17 mouse cellular contexts compared by ENCODE assay signal in genomic region chr11:77499354-77499753, GRCm38 (mm10). TPM values are rescaled to one million over a fixed set of nuclear protein-coding genes. Genes with fewer than 3 reads are reported as not detected.
DNase-seq lines count a peak whose midpoint lies in the region; ATAC-seq and TF ChIP-seq lines count a peak whose summit lies in the region.
"Had no signal": no experiment of that assay in that cellular context is flagged by ENCODE, and none has a peak within 500 bp of the region (broad histone marks: within the 10 kb centered on the region; RNA-seq: fewer than 3 reads in every experiment).

No protein-coding gene starts in this region.

- peaks cover 53% of the 10 kb centered on the region for H3K36me3 ChIP-seq in intestine, postnatal 0 days (ENCODE audit: control insufficient read depth, insufficient read depth)
- H3K36me3 ChIP-seq in intestine, embryonic 16.5 days (ENCODE audit: control insufficient read depth, insufficient read depth, low read length) = peaks cover 19% of the 10 kb centered on the region
- no peaks in the 10 kb centered on the region for H3K36me3 ChIP-seq in kidney, adult 2 months (ENCODE audit: control insufficient read depth, insufficient read depth, low read length)

- TF ChIP-seq CTCF in intestine, postnatal 0 days (IDR thresholded peaks at IDR 0.05; ENCODE audit: low read depth) = no peak
- no peak for TF ChIP-seq CTCF in kidney, adult 2 months (conservative IDR thresholded peaks at IDR 0.05; ENCODE audit: insufficient read depth, insufficient read length, low read depth, low read length)

- H3K4me1 ChIP-seq in intestine, postnatal 0 days (replicated peaks; ENCODE audit: control insufficient read depth, insufficient read depth, low read length) = peaks cover 18% of the 10 kb centered on the region
- H3K4me1 ChIP-seq in intestine, embryonic 16.5 days (ENCODE audit: control insufficient read depth, insufficient read depth, low read length) = peaks cover 56% of the 10 kb centered on the region
- peaks cover 21% of the 10 kb centered on the region for H3K4me1 ChIP-seq in kidney, adult 2 months (ENCODE audit: control insufficient read depth, insufficient read depth, low read length)

- WGBS in intestine, postnatal 0 days = 88% methylated on average over 7 of the region's 7 CpGs
- WGBS in intestine, embryonic 16.5 days = 95% methylated on average over 7 of the region's 7 CpGs
- WGBS in kidney, adult 2 months = 89% methylated on average over 7 of the region's 7 CpGs

- no peak overlapping the region for H3K9ac ChIP-seq in intestine, postnatal 0 days (ENCODE audit: low read depth, low read length)
- no peak overlapping the region for H3K9ac ChIP-seq in intestine, embryonic 16.5 days (ENCODE audit: low read depth, low read length)

- peak overlapping the region; percentile 15; the same call in 1 of the 2 replicates for H3K27ac ChIP-seq in intestine, postnatal 0 days (ENCODE audit: low read depth, low read length)
- H3K27ac ChIP-seq in intestine, embryonic 16.5 days (ENCODE audit: low read length) = no peak overlapping the region
- H3K27ac ChIP-seq in kidney, adult 2 months (ENCODE audit: insufficient read depth, low read depth, low read length) = no peak overlapping the region
- H3K27ac ChIP-seq: midbrain, embryonic 12.5 days had no signal

- H3K9me3 ChIP-seq in intestine, postnatal 0 days (ENCODE audit: control insufficient read depth) = no peaks in the 10 kb centered on the region
- no peaks in the 10 kb centered on the region for H3K9me3 ChIP-seq in intestine, embryonic 16.5 days (ENCODE audit: control insufficient read depth, low read length)
- H3K9me3 ChIP-seq: midbrain, embryonic 12.5 days had no signal

- TF ChIP-seq POLR2A in kidney, adult 2 months (IDR thresholded peaks at IDR 0.05; ENCODE audit: low read depth, low read length) = no peak

- H3K4me3 ChIP-seq in intestine, postnatal 0 days (ENCODE audit: low read depth, low read length) = no peak overlapping the region
- no peak overlapping the region for H3K4me3 ChIP-seq in intestine, embryonic 16.5 days (ENCODE audit: low read length)
- H3K4me3 ChIP-seq in kidney, adult 2 months (ENCODE audit: insufficient read depth, low read depth, low read length) = no peak overlapping the region
- H3K4me3 ChIP-seq: midbrain, embryonic 12.5 days; myocyte had no signal

- ATAC-seq in frontal cortex, adult (ENCODE audit: low TSS enrichment) = peak; percentile 22; the same call in 1 of the 2 replicates
- no peak for ATAC-seq in intestine, postnatal 0 days
- no peak for ATAC-seq in intestine, embryonic 16.5 days
- ATAC-seq in inflammation-experienced regulatory T-cells, adult 6 months = no peak

- no peaks in the 10 kb centered on the region for H3K27me3 ChIP-seq in intestine, postnatal 0 days (replicated peaks; ENCODE audit: control insufficient read depth, insufficient read depth, low read length)
- H3K27me3 ChIP-seq in intestine, embryonic 16.5 days (replicated peaks; ENCODE audit: control insufficient read depth, insufficient read depth, low read length) = no peaks in the 10 kb centered on the region
- H3K27me3 ChIP-seq in kidney, adult 2 months (replicated peaks; ENCODE audit: control insufficient read depth, insufficient read depth, low read length) = no peaks in the 10 kb centered on the region
- H3K27me3 ChIP-seq: midbrain, embryonic 12.5 days had no signal

- no peak for DNase-seq in frontal cortex, postnatal 25 days (ENCODE audit: low spot score in 2 of 2)
- peak; percentile 95 for DNase-seq in brain, adult 2 months (ENCODE audit: low read depth, low spot score)
- DNase-seq in cerebellum, postnatal 14 days = peak; percentile 85 to 88
- DNase-seq in kidney, adult 2 months = no peak
- DNase-seq: heart, postnatal 36 days; lung, adult 2 months; lung, postnatal 4 days; right cerebral cortex, adult 18-20 months; thymus, postnatal 4 days had no signal

- no peak overlapping the region for H3K4me2 ChIP-seq in intestine, postnatal 0 days (replicated peaks; ENCODE audit: low read depth)
- no peak overlapping the region for H3K4me2 ChIP-seq in intestine, embryonic 16.5 days (ENCODE audit: low read depth, low read length)
- H3K4me2 ChIP-seq: midbrain, embryonic 12.5 days had no signal

RNA-seq across cellular contexts. Expression of gene Git1, which starts 6.0 kb away (rescaled TPM):
- polyA plus RNA-seq in intestine, postnatal 0 days (2015; fragmentation: Nextera tagmentation; extraction: Ambion mirVana) = 21.2 and 21.9 TPM in 2 replicates
- 12.2 and 12.8 TPM in 2 replicates for polyA plus RNA-seq in intestine, embryonic 16.5 days (2015; fragmentation: Nextera tagmentation; extraction: Ambion mirVana)
- polyA plus RNA-seq in kidney, adult 2 months (2012; rRNA removed) = 53.2 and 58.5 TPM in 2 replicates
- polyA plus RNA-seq in inflammation-experienced regulatory T-cells, adult 6 months (2017; shearing (Covaris generic)) = 10 to 100 TPM in 2 of 3 experiments, 1 to 10 TPM in 1; 9.4 to 13.7 (median 11.0) TPM

RNA-seq across cellular contexts. Expression of gene Ankrd13b, which starts 9.9 kb away (rescaled TPM):
- 2.1 TPM in 2 replicates for polyA plus RNA-seq in intestine, postnatal 0 days (2015; fragmentation: Nextera tagmentation; extraction: Ambion mirVana)
- 1.6 and 1.7 TPM in 2 replicates for polyA plus RNA-seq in intestine, embryonic 16.5 days (2015; fragmentation: Nextera tagmentation; extraction: Ambion mirVana)
- 22.3 and 31.4 TPM in 2 replicates for polyA plus RNA-seq in kidney, adult 2 months (2012; rRNA removed)
- 1 to 10 TPM in 1 of 3 experiments, under 1 TPM in 2; 0.39 to 1.6 (median 0.91) TPM for polyA plus RNA-seq in inflammation-experienced regulatory T-cells, adult 6 months (2017; shearing (Covaris generic))

RNA-seq across cellular contexts. Expression of gene Abhd15, which starts 15.6 kb away (rescaled TPM):
- polyA plus RNA-seq in intestine, postnatal 0 days (2015; fragmentation: Nextera tagmentation; extraction: Ambion mirVana) = 2.2 and 3.3 TPM in 2 replicates
- polyA plus RNA-seq in intestine, embryonic 16.5 days (2015; fragmentation: Nextera tagmentation; extraction: Ambion mirVana) = 4.0 and 4.7 TPM in 2 replicates
- polyA plus RNA-seq in kidney, adult 2 months (2012; rRNA removed) = 2.7 and 3.2 TPM in 2 replicates
- polyA plus RNA-seq in inflammation-experienced regulatory T-cells, adult 6 months (2017; shearing (Covaris generic)) = 1 to 10 TPM in 2 of 3 experiments, under 1 TPM in 1; 0.88 to 3.8 (median 3.5) TPM

RNA-seq across cellular contexts. Expression of gene Trp53i13, which starts 16.4 kb away (rescaled TPM):
- polyA plus RNA-seq in intestine, postnatal 0 days (2015; fragmentation: Nextera tagmentation; extraction: Ambion mirVana) = 20.2 and 22.9 TPM in 2 replicates
- polyA plus RNA-seq in intestine, embryonic 16.5 days (2015; fragmentation: Nextera tagmentation; extraction: Ambion mirVana) = 24.1 and 24.3 TPM in 2 replicates
- polyA plus RNA-seq in kidney, adult 2 months (2012; rRNA removed) = 19.4 and 24.4 TPM in 2 replicates
- polyA plus RNA-seq in inflammation-experienced regulatory T-cells, adult 6 months (2017; shearing (Covaris generic)) = 10 to 100 TPM in 1 of 3 experiments, 1 to 10 TPM in 2; 8.5 to 14.3 (median 8.7) TPM

RNA-seq across cellular contexts. Expression of gene Gm10392, which starts 19.6 kb away (rescaled TPM):
- not detected in 2 replicates for polyA plus RNA-seq in intestine, postnatal 0 days (2015; fragmentation: Nextera tagmentation; extraction: Ambion mirVana)
- 0.10 and 0.12 TPM in 2 replicates for polyA plus RNA-seq in intestine, embryonic 16.5 days (2015; fragmentation: Nextera tagmentation; extraction: Ambion mirVana)
- polyA plus RNA-seq in kidney, adult 2 months (2012; rRNA removed) = not detected in 2 replicates
- polyA plus RNA-seq in inflammation-experienced regulatory T-cells, adult 6 months (2017; shearing (Covaris generic)) = 1 to 10 TPM in 1 of 3 experiments, under 1 TPM in 2; 0.33 to 1.6 (median 0.74) TPM
- polyA plus RNA-seq: embryonic facial prominence, embryonic 14.5 days; liver, adult 2 months; midbrain, embryonic 12.5 days; myocyte had no signal

Comparison
In these comparisons a context has a peak if more than half of its experiments do, and no peak if none do; other contexts are left out.
1. DNase-seq: peak in brain, adult 2 months (single experiment) and cerebellum, postnatal 14 days (2 of 2); none in frontal cortex, postnatal 25 days (0 of 2) and kidney, adult 2 months (single experiment).